ENCODE assay signal across 8 mouse cellular contexts in the genomic region with DNA sequence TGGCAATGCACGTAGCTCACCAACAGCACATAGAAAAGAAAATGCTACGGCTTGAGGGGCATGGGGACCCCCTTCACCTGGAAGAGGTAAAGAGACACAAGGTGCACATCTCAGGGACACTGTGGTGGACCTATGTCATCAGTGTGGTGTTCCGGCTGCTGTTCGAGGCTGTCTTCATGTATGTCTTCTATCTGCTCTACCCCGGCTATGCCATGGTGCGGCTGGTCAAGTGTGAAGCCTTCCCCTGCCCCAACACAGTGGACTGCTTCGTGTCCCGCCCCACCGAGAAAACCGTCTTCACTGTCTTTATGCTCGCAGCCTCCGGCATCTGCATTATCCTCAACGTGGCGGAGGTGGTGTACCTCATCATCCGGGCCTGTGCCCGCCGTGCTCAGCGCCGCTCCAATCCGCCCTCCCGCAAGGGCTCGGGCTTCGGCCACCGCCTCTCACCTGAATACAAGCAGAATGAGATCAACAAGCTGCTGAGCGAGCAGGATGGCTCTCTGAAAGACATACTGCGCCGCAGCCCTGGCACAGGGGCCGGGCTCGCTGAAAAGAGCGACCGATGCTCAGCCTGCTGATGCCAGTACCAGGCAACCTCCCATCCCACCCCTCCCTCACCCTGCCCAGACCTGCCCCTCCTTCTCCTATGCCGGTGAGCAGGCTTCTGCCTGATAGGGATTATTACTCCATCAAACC. TPM values are rescaled to one million over a fixed set of nuclear protein-coding genes. Genes with fewer than 3 reads are reported as not detected.
DNase-seq lines count a peak whose midpoint lies in the region; ATAC-seq lines count a peak whose summit lies in the region.

No protein-coding gene starts in this region.

- H3K27ac ChIP-seq in hindbrain, embryonic 10.5 days, result no peak overlapping the region
- H3K27ac ChIP-seq in neural tube, embryonic 12.5 days, result no peak overlapping the region

- 23% methylated on average over 32 of the region's 32 CpGs for WGBS in hindbrain, embryonic 10.5 days
- 16% methylated on average over 32 of the region's 32 CpGs for WGBS in neural tube, embryonic 12.5 days

- peak; percentile 14 to 19 for DNase-seq in left cerebral cortex, adult 18-20 months (ENCODE audit: low spot score in 2 of 2)
- DNase-seq in left cerebral cortex, adult 8-10 months (ENCODE audit: low spot score in 2 of 2), result no peak
- DNase-seq in cerebellum, adult 9-11 months, result peak; percentile 39
- peak; percentile 10 for DNase-seq in hindbrain, embryonic 10.5 days (ENCODE audit: low spot score)
- no peak for DNase-seq in layer of hippocampus, adult 9-10 months (ENCODE audit: low spot score)
- no peak for DNase-seq in spleen, adult 18-20 months
- DNase-seq in T-cell, adult 2 months (ENCODE audit: low spot score), result no peak

- H3K4me2 ChIP-seq in neural tube, embryonic 12.5 days (replicated peaks), result peak overlapping the region; percentile 54

- peaks cover 88% of the 10 kb centered on the region for H3K27me3 ChIP-seq in hindbrain, embryonic 10.5 days (ENCODE audit: insufficient read depth, poor library complexity, severe bottlenecking)
- peaks cover 29% of the 10 kb centered on the region for H3K27me3 ChIP-seq in neural tube, embryonic 12.5 days (replicated peaks)

- ATAC-seq in neural tube, embryonic 12.5 days (ENCODE audit: low FRiP score, low read depth), result 0 out of 2 replicates have a peak, but pooled peaks have one; percentile 19

- H3K4me1 ChIP-seq in hindbrain, embryonic 10.5 days (replicated peaks), result peaks cover 6% of the 10 kb centered on the region; the same call in 1 of the 2 replicates
- no peaks in the 10 kb centered on the region for H3K4me1 ChIP-seq in neural tube, embryonic 12.5 days

- H3K9ac ChIP-seq in neural tube, embryonic 12.5 days, result no peak overlapping the region

- H3K9me3 ChIP-seq in hindbrain, embryonic 10.5 days, result no peaks in the 10 kb centered on the region
- H3K9me3 ChIP-seq in neural tube, embryonic 12.5 days, result no peaks in the 10 kb centered on the region

- no peaks in the 10 kb centered on the region for H3K36me3 ChIP-seq in hindbrain, embryonic 10.5 days
- no peaks in the 10 kb centered on the region for H3K36me3 ChIP-seq in neural tube, embryonic 12.5 days

- H3K4me3 ChIP-seq in hindbrain, embryonic 10.5 days, result peak overlapping the region; percentile 40
- H3K4me3 ChIP-seq in neural tube, embryonic 12.5 days, result peak overlapping the region; percentile 13; the same call in 1 of the 2 replicates

RNA-seq across cellular contexts. Expression of a gene that starts 8.4 kb away (rescaled TPM):
- 1 to 10 TPM; 8.9 to 9.8 TPM for total RNA-seq in left cerebral cortex, adult 18-20 months (2021)
- total RNA-seq in left cerebral cortex, adult 8-10 months (2022), result 10 to 100 TPM; 19.0 to 20.0 (median 19.3) TPM
- 0.46 TPM in 1 of 2 replicates, not detected in the other for polyA plus RNA-seq in hindbrain, embryonic 10.5 days (2016; fragmentation: Nextera tagmentation; extraction: Ambion mirVana)
- 0.22 and 0.29 TPM in 2 replicates for polyA plus RNA-seq in neural tube, embryonic 12.5 days (2016; fragmentation: Nextera tagmentation; extraction: Ambion mirVana)

RNA-seq across cellular contexts. Expression of a gene that starts 36.1 kb away (rescaled TPM):
- total RNA-seq in left cerebral cortex, adult 18-20 months (2021), result 100 to 1,000 TPM; 132 to 140 TPM
- 100 to 1,000 TPM; 145 to 161 (median 153) TPM for total RNA-seq in left cerebral cortex, adult 8-10 months (2022)
- polyA plus RNA-seq in hindbrain, embryonic 10.5 days (2016; fragmentation: Nextera tagmentation; extraction: Ambion mirVana), result 21.4 and 22.0 TPM in 2 replicates
- polyA plus RNA-seq in neural tube, embryonic 12.5 days (2016; fragmentation: Nextera tagmentation; extraction: Ambion mirVana), result 37.7 and 41.7 TPM in 2 replicates

RNA-seq across cellular contexts. Expression of a gene that starts 44.5 kb away (rescaled TPM):
- 100 to 1,000 TPM; 113 to 121 TPM for total RNA-seq in left cerebral cortex, adult 18-20 months (2021)
- total RNA-seq in left cerebral cortex, adult 8-10 months (2022), result 100 to 1,000 TPM; 111 to 132 (median 113) TPM
- 554 and 625 TPM in 2 replicates for polyA plus RNA-seq in hindbrain, embryonic 10.5 days (2016; fragmentation: Nextera tagmentation; extraction: Ambion mirVana)
- 494 and 516 TPM in 2 replicates for polyA plus RNA-seq in neural tube, embryonic 12.5 days (2016; fragmentation: Nextera tagmentation; extraction: Ambion mirVana)

Comparison
In these comparisons a context has a peak if more than half of its experiments do, and no peak if none do; other contexts are left out.
1. DNase-seq: peak in left cerebral cortex, adult 18-20 months (2 of 2), cerebellum, adult 9-11 months (single experiment) and hindbrain, embryonic 10.5 days (single experiment); none in left cerebral cortex, adult 8-10 months (0 of 2), layer of hippocampus, adult 9-10 months (single experiment), spleen, adult 18-20 months (0 of 2) and T-cell, adult 2 months (single experiment).